Mouse (Mus musculus): ENCODE data around the gene Minpp1.
A peak's percentile ranks its signal among the peaks of the same experiment; 100 is the strongest.
"Not testable (repeated sequence)": the region's sequence is repeated elsewhere in the genome, so short reads cannot be mapped to it uniquely, and the experiment has no call there.

The Minpp1 gene

GRCm38 (mm10) chr19:32485681-32486105, at the start of gene Minpp1:
Minpp1 (plus strand) TSS chr19:32485769.
- peak; percentile 88 for DNase-seq

- no peak for DNase-seq
Measured at GRCm38 (mm10) chr19:32439356-32439755, 46.2 kb upstream of the Minpp1 start.

- no peak for DNase-seq
Measured at GRCm38 (mm10) chr19:32441568-32441967, 44.0 kb upstream of the Minpp1 start.

GRCm38 (mm10) chr19:32448931-32449330, 36.6 kb upstream of the Minpp1 start:
- no peak for DNase-seq

- DNase-seq: no peak
Measured at GRCm38 (mm10) chr19:32452231-32452630, 33.3 kb upstream of the Minpp1 start.

- DNase-seq: no peak
Measured at GRCm38 (mm10) chr19:32456744-32457143, 28.8 kb upstream of the Minpp1 start.

- not testable (repeated sequence) for DNase-seq
Measured at GRCm38 (mm10) chr19:32457631-32458030, 27.9 kb upstream of the Minpp1 start.

- DNase-seq: no peak
Measured at GRCm38 (mm10) chr19:32463037-32463436, 22.5 kb upstream of the Minpp1 start.

GRCm38 (mm10) chr19:32465228-32465627, 20.3 kb upstream of the Minpp1 start:
- no peak for DNase-seq

GRCm38 (mm10) chr19:32466478-32466877, 19.1 kb upstream of the Minpp1 start, which contains the start of gene Rpl9-ps6:
Rpl9-ps6 (minus strand) TSS chr19:32466578.
- DNase-seq: no peak

GRCm38 (mm10) chr19:32467325-32467724, 18.2 kb upstream of the Minpp1 start:
- DNase-seq: no peak

- no peak for DNase-seq
Measured at GRCm38 (mm10) chr19:32470059-32470497, 15.5 kb upstream of the Minpp1 start.

- no peak for DNase-seq
Measured at GRCm38 (mm10) chr19:32470570-32471263, 14.9 kb upstream of the Minpp1 start.

GRCm38 (mm10) chr19:32476016-32476711, 9.4 kb upstream of the Minpp1 start:
- no peak for DNase-seq

- no peak for DNase-seq
Measured at GRCm38 (mm10) chr19:32476712-32477052, 8.9 kb upstream of the Minpp1 start.

- DNase-seq: no peak
Measured at GRCm38 (mm10) chr19:32480255-32480654, 5.3 kb upstream of the Minpp1 start.

- DNase-seq: no peak
Measured at GRCm38 (mm10) chr19:32480791-32481442, 4.7 kb upstream of the Minpp1 start.

- no peak for DNase-seq
Measured at GRCm38 (mm10) chr19:32481511-32481910, 4.1 kb upstream of the Minpp1 start.

- DNase-seq: no peak
Measured at GRCm38 (mm10) chr19:32484941-32485660, 468 bp upstream of the Minpp1 start.

GRCm38 (mm10) chr19:32486106-32486724, 646 bp downstream of the Minpp1 start:
- peak; percentile 57 for DNase-seq

- DNase-seq: no peak
Measured at GRCm38 (mm10) chr19:32487595-32488255, 2.2 kb downstream of the Minpp1 start.

All from right cerebral cortex, postnatal 14 days (tissue).